Mouse (Mus musculus): ENCODE data around the gene Kcnj12. TPM values are rescaled to one million over a fixed set of nuclear protein-coding genes. Genes with fewer than 3 reads are reported as not detected.

Gene Kcnj12
- polyA plus RNA-seq, 1 experiment from 2014 or later: 0.59 TPM

GRCm38 (mm10) chr11:61075361-61076326 is 53.3 kb downstream of the Kcnj12 start:
- Histone ChIP-seq H3K27ac (replicated peaks) (no peak overlapping the region), H3K4me3 (ENCODE audit: low read depth, low read length) (no peak overlapping the region), H3K9me3 (ENCODE audit: control insufficient read depth, low read length) (no peaks in the 10 kb centered on the region), H3K27me3 (ENCODE audit: control insufficient read depth, insufficient read depth, low read length) (no peaks in the 10 kb centered on the region), H3K4me2 (replicated peaks; ENCODE audit: low read depth) (no peak overlapping the region), H3K4me1 (replicated peaks; ENCODE audit: control insufficient read depth, insufficient read depth) (no peaks in the 10 kb centered on the region), H3K9ac (ENCODE audit: low read length) (no peak overlapping the region), H3K36me3 (ENCODE audit: control insufficient read depth, insufficient read depth, low read length) (no peaks in the 10 kb centered on the region)
- ATAC-seq (ENCODE audit: low FRiP score, low TSS enrichment) (peak; percentile 79), DNase-seq (ENCODE audit: low spot score) (peak; percentile 30)
- WGBS: 63% methylated on average over 15 of the region's 15 CpGs
- TF ChIP-seq CTCF (IDR thresholded peaks at IDR 0.05; ENCODE audit: low read depth) (no peak), EP300 (optimal IDR thresholded peaks at IDR 0.05) (no peak)

DNA sequence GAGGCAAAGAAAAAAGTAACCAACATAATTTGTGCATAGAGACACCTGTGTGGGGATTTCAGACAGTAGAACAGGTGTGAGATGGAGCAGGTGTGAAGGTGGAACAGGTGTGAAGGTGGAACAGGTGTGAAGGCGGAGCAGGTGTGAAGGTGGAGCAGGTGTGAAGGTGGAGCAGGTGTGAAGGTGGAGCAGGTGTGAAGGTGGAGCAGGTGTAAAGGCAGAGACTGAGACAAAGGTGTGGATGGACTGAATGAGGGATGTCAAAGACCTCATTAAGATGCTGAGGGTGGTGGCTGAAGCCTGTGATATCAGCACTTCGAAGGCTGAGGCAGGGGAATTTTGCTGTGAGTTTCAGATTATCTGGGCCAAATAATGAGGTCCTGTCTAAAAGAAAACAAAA is 59.3 kb downstream of the Kcnj12 start:
- Histone ChIP-seq H3K4me2 (replicated peaks; ENCODE audit: low read depth) (no peak overlapping the region), H3K9me3 (ENCODE audit: control insufficient read depth, low read length) (no peaks in the 10 kb centered on the region), H3K27ac (replicated peaks) (no peak overlapping the region), H3K36me3 (ENCODE audit: control insufficient read depth, insufficient read depth, low read length) (no peaks in the 10 kb centered on the region), H3K4me3 (ENCODE audit: low read depth, low read length) (no peak overlapping the region), H3K9ac (ENCODE audit: low read length) (no peak overlapping the region), H3K27me3 (ENCODE audit: control insufficient read depth, insufficient read depth, low read length) (no peaks in the 10 kb centered on the region), H3K4me1 (replicated peaks; ENCODE audit: control insufficient read depth, insufficient read depth) (no peaks in the 10 kb centered on the region)
- WGBS: 85% methylated on average over 2 of the region's 2 CpGs
- no peak for TF ChIP-seq CTCF (IDR thresholded peaks at IDR 0.05; ENCODE audit: low read depth)
- no peak for TF ChIP-seq EP300 (optimal IDR thresholded peaks at IDR 0.05)
- ATAC-seq (ENCODE audit: low FRiP score, low TSS enrichment): no peak
- no peak for DNase-seq (ENCODE audit: low spot score)

GRCm38 (mm10) chr11:61090195-61090594 is 67.8 kb downstream of the Kcnj12 start:
- Histone ChIP-seq H3K4me2 (replicated peaks; ENCODE audit: low read depth) (no peak overlapping the region), H3K9ac (ENCODE audit: low read length) (no peak overlapping the region), H3K9me3 (ENCODE audit: control insufficient read depth, low read length) (no peaks in the 10 kb centered on the region), H3K27ac (replicated peaks) (no peak overlapping the region), H3K36me3 (ENCODE audit: control insufficient read depth, insufficient read depth, low read length) (no peaks in the 10 kb centered on the region), H3K4me1 (replicated peaks; ENCODE audit: control insufficient read depth, insufficient read depth) (no peaks in the 10 kb centered on the region), H3K27me3 (ENCODE audit: control insufficient read depth, insufficient read depth, low read length) (no peaks in the 10 kb centered on the region), H3K4me3 (ENCODE audit: low read depth, low read length) (no peak overlapping the region)
- no peak for DNase-seq (ENCODE audit: low spot score)
- TF ChIP-seq CTCF (IDR thresholded peaks at IDR 0.05; ENCODE audit: low read depth) (no peak), EP300 (optimal IDR thresholded peaks at IDR 0.05) (no peak)
- ATAC-seq (ENCODE audit: low FRiP score, low TSS enrichment): no peak
- WGBS: 75% methylated on average over 7 of the region's 7 CpGs

- Histone ChIP-seq H3K4me1 (replicated peaks; ENCODE audit: control insufficient read depth, insufficient read depth) (no peaks in the 10 kb centered on the region), H3K4me3 (ENCODE audit: low read depth, low read length) (no peak overlapping the region), H3K36me3 (ENCODE audit: control insufficient read depth, insufficient read depth, low read length) (no peaks in the 10 kb centered on the region), H3K9me3 (ENCODE audit: control insufficient read depth, low read length) (no peaks in the 10 kb centered on the region), H3K27ac (replicated peaks) (no peak overlapping the region), H3K27me3 (ENCODE audit: control insufficient read depth, insufficient read depth, low read length) (no peaks in the 10 kb centered on the region), H3K4me2 (replicated peaks; ENCODE audit: low read depth) (no peak overlapping the region), H3K9ac (ENCODE audit: low read length) (no peak overlapping the region)
- ATAC-seq (ENCODE audit: low FRiP score, low TSS enrichment) (no peak), DNase-seq (ENCODE audit: low spot score) (no peak)
- 53% methylated on average over 3 of the region's 3 CpGs for WGBS
- TF ChIP-seq EP300 (optimal IDR thresholded peaks at IDR 0.05) (no peak), CTCF (IDR thresholded peaks at IDR 0.05; ENCODE audit: low read depth) (no peak)
Observed at GRCm38 (mm10) chr11:61091192-61091591, 68.8 kb downstream of the Kcnj12 start.

DNA sequence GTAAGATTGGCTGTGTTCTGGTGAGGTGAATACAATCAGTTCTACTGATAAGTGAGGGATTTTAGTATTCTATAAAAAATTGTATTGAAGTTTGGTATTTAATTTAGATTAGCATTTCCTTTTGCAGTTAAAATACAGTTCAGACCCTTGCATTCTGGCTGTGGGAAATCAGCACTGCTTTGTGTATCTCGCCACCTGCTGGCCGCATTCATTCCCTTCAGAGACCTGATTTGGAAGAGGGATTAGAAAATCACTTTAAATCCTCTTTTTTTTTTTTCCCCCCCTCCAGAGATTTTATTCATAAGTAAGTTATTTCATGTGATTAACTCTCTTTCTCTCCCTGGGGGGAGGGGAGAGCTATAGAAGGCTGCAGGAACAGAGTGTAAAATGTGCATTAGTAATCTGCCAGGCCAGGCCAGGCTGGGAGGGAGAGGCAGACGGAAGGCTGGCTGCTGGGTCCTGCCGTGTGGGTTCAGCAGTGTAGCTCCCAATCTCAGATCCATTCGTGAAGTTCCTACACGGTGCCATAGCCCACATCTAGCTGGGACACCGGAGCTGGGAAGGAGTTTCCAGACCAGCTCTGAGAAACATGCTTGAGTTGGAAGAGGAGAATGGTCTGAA is 69.4 kb downstream of the Kcnj12 start:
- Histone ChIP-seq H3K9me3 (ENCODE audit: control insufficient read depth, low read length) (no peaks in the 10 kb centered on the region), H3K9ac (ENCODE audit: low read length) (no peak overlapping the region), H3K27ac (replicated peaks) (no peak overlapping the region), H3K4me2 (replicated peaks; ENCODE audit: low read depth) (no peak overlapping the region), H3K4me3 (ENCODE audit: low read depth, low read length) (no peak overlapping the region), H3K36me3 (ENCODE audit: control insufficient read depth, insufficient read depth, low read length) (no peaks in the 10 kb centered on the region), H3K4me1 (replicated peaks; ENCODE audit: control insufficient read depth, insufficient read depth) (no peaks in the 10 kb centered on the region), H3K27me3 (ENCODE audit: control insufficient read depth, insufficient read depth, low read length) (no peaks in the 10 kb centered on the region)
- DNase-seq (ENCODE audit: low spot score) (peak; percentile 69), ATAC-seq (ENCODE audit: low FRiP score, low TSS enrichment) (no peak)
- 19% methylated on average over 7 of the region's 7 CpGs for WGBS
- TF ChIP-seq EP300 (optimal IDR thresholded peaks at IDR 0.05) (no peak), CTCF (IDR thresholded peaks at IDR 0.05; ENCODE audit: low read depth) (peak; percentile 91)

GRCm38 (mm10) chr11:61098046-61098445 is 75.7 kb downstream of the Kcnj12 start:
- no peak for TF ChIP-seq EP300 (optimal IDR thresholded peaks at IDR 0.05)
- TF ChIP-seq CTCF (IDR thresholded peaks at IDR 0.05; ENCODE audit: low read depth): no peak
- H3K4me1 ChIP-seq (replicated peaks; ENCODE audit: control insufficient read depth, insufficient read depth): no peaks in the 10 kb centered on the region
- H3K4me2 ChIP-seq (replicated peaks; ENCODE audit: low read depth): no peak overlapping the region
- H3K27ac ChIP-seq (replicated peaks): no peak overlapping the region
- no peaks in the 10 kb centered on the region for H3K9me3 ChIP-seq (ENCODE audit: control insufficient read depth, low read length)
- DNase-seq (ENCODE audit: low spot score) (no peak), ATAC-seq (ENCODE audit: low FRiP score, low TSS enrichment) (no peak)
- H3K9ac ChIP-seq (ENCODE audit: low read length): no peak overlapping the region
- WGBS: 44% methylated on average over 1 of the region's 1 CpGs
- no peaks in the 10 kb centered on the region for H3K36me3 ChIP-seq (ENCODE audit: control insufficient read depth, insufficient read depth, low read length)
- no peaks in the 10 kb centered on the region for H3K27me3 ChIP-seq (ENCODE audit: control insufficient read depth, insufficient read depth, low read length)
- no peak overlapping the region for H3K4me3 ChIP-seq (ENCODE audit: low read depth, low read length)

Data from stomach, postnatal 0 days (tissue).